Mouse (Mus musculus): ENCODE results near the gene Cyp3a59.
"Not testable (repeated sequence)": the region's sequence is repeated elsewhere in the genome, so short reads cannot be mapped to it uniquely, and the experiment has no call there.

Gene Cyp3a59

GRCm38 (mm10) chr5:146078945-146079344, at the start of gene Cyp3a59:
Gene Cyp3a59 (plus strand): TSS chr5:146079257.
- not testable (repeated sequence) for DNase-seq (ENCODE audit: low read depth, low spot score)

- no peak for DNase-seq (ENCODE audit: low read depth, low spot score)
Measured at GRCm38 (mm10) chr5:146070099-146070498, 9.0 kb upstream of the Cyp3a59 start.

GRCm38 (mm10) chr5:146147903-146148302, 68.8 kb downstream of the Cyp3a59 start:
- DNase-seq (ENCODE audit: low read depth, low spot score), result no peak

- no peak for DNase-seq (ENCODE audit: low read depth, low spot score)
Measured at GRCm38 (mm10) chr5:146150454-146150853, 71.4 kb downstream of the Cyp3a59 start.

GRCm38 (mm10) chr5:146158326-146158725, 79.3 kb downstream of the Cyp3a59 start:
- not testable (repeated sequence) for DNase-seq (ENCODE audit: low read depth, low spot score)

- DNase-seq (ENCODE audit: low read depth, low spot score), result not testable (repeated sequence)
Measured at GRCm38 (mm10) chr5:146160439-146160838, 81.4 kb downstream of the Cyp3a59 start, which contains the start of gene Gm5565. Gene Gm5565 (minus strand): TSS chr5:146160539.

Measured in c-Kit-negative CD71-positive TER-119-positive erythroid progenitor cells, embryonic 14.5 days (primary cell).